Mouse (Mus musculus) layer of hippocampus, postnatal 14 days (tissue): Measurements from ENCODE around the gene March7. TPM values are rescaled to one million over a fixed set of nuclear protein-coding genes. Genes with fewer than 3 reads are reported as not detected.

Experiments used
- DNase-seq, 2 experiments: peaks; one replicate each; pipeline ENCODE4 v3.0.0; 2021 to 2022; ENCODE audit warnings: low spot score in 2 of 2, mixed read lengths in 1 of 2
- total RNA-seq, 2 experiments: library from RNA; stranded (reverse); gene quantifications; 2 replicates each; pipeline ENCODE4 v1.2.3; 2021

March7 gene
- total RNA-seq, 2 experiments from 2014 or later = 60.8 to 78.5 TPM

DNA sequence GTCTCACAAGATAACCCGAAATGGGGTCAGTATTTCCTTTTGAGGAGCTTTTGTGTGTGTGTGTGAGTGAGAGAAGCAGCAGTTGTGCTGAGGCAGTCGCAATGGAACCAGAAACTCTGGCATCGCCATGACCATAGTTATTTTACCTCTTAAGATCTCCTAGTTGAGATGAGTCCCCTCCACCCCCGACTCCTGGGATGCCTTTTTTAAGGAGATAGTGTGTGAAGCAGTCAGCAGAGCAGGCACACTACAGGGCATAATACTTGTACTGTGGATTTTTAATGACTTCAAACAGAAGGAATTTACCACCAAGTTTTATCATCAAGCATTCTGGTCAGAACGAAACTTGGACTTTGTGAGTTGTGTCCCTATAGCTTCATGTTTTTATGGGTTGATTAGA lies 1.1 kb downstream of the March7 start:
- DNase-seq = no peak

- DNase-seq = no peak
Observed at GRCm38 (mm10) chr2:60212488-60212887, 2.8 kb downstream of the March7 start.

DNA sequence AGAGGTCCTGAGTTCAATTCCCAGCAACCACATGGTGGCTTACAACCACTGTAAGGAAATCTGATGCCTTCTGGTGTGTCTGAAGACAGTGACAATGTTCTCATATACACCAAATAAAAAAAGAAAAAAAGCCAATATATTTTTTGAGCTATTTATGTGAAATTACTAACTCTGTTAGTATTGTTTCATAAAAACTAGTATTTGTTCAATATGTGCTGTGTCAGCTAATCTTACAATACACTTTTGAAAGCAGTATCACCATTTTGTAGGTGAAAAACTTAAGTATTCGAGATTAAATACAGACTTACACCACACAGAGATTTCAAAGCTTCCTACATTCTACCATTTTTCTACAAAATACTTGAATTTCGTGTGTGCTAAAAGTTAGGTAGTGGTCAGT lies 5.0 kb downstream of the March7 start:
- no peak for DNase-seq

GRCm38 (mm10) chr2:60216547-60217153 lies 7.0 kb downstream of the March7 start:
- no peak for DNase-seq

GRCm38 (mm10) chr2:60217620-60218019 lies 7.9 kb downstream of the March7 start:
- DNase-seq = no peak

DNA sequence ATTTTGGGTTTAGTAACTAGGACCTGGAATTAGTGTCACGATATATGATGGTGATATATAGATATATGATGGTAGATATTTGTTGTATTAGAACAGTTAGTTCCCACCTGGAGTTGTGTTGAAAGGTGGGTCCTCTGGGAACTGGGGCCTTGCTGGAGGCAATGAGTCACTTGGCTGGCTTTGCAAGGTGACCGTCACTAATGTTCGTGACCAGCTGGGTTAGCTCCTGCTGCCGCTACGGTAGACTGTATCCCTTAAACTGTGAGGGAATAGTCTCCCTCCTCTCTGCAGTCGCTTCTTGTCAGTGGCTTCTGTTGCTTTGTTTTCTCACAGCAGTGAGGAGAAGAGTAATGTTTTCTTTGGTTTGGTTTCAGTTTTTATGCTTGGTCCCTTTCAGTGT lies 11.5 kb downstream of the March7 start:
- DNase-seq = no peak

GRCm38 (mm10) chr2:60221954-60222353 lies 12.3 kb downstream of the March7 start:
- no peak for DNase-seq

- DNase-seq = no peak
Observed at GRCm38 (mm10) chr2:60223489-60223888, 13.8 kb downstream of the March7 start.

DNA sequence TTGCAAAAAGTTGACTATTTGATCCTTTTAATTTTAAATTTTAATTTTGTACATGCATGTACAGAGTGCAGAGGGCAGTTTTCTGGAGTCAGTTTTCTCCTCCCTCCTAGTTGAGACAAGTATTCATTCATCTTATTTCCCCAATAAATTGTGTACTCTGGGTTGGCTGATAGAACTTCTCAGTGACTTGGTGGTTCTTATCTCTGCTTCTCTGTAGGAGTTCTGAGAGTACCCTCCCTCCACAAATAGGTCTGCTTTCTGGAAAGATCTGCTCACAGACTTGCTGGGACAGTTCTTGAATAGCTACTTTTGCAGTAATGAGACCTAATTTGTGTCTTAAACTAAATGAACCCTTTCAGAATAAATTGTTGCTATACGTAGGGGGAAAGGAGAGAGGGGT lies 18.8 kb downstream of the March7 start:
- no peak for DNase-seq

GRCm38 (mm10) chr2:60230361-60230760 lies 20.7 kb downstream of the March7 start:
- no peak for DNase-seq

- no peak for DNase-seq
Observed at GRCm38 (mm10) chr2:60233147-60233546, 23.5 kb downstream of the March7 start.

DNA sequence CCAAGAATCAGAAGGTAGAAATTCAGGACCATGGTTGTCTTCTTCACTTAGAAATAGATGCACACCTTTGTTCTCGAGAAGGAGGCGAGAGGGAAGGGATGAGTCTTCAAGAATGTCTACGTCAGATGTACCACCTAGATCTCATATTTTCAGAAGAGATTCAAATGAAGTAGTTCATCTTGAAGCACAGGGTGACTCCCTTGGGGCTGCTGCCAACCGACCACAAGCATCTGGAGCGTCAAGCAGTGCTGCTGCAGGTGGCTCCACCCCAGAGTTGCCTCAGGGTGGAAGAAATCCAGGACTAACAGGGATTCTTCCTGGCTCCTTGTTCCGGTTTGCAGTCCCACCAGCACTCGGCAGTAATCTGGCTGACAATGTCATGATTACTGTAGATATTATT lies 24.8 kb downstream of the March7 start:
- DNase-seq = no peak

DNA sequence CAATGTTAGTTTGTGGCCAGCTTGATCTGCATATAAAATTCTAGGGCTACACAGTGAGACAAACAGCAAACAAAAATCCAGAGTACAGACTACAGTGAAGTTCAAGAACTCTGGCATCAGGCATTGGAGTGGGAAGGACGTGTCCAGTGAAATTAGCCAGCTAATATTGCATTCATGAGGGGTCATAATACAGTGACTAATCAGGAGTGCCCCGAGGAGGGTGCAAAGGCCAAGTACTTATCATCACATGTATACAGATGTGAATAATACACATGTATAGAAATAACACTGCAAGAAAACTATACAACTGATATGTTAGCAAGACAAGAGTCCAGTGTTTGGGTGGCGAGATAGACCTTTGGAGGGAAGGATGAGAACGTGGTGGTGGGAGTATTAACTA lies 43.1 kb downstream of the March7 start:
- DNase-seq = no peak

DNA sequence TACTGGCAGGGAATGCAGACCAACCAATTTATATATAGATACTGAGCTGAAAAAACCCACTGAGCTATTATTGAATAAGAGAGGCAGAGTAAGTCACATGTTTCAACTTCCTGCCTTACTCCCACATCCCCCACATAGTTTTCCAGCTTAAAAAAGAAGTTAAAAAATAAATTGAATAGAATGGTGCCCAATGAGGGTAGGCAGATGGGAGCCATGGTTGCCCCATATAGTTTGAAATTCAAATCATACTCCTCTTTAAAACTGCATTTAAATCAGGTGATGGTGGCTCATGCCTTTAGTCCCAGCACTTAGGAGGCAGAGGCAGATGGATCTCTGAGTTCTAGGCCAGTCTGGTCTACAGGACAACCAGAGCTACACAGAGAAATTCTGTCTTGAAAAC lies 43.8 kb downstream of the March7 start:
- DNase-seq = no peak

- no peak for DNase-seq
Observed at GRCm38 (mm10) chr2:60256751-60257150, 47.1 kb downstream of the March7 start.

- no peak for DNase-seq
Observed at GRCm38 (mm10) chr2:60259186-60259585, 49.5 kb downstream of the March7 start.

- no peak for DNase-seq
Observed at GRCm38 (mm10) chr2:60260621-60261350, 51.1 kb downstream of the March7 start.

DNA sequence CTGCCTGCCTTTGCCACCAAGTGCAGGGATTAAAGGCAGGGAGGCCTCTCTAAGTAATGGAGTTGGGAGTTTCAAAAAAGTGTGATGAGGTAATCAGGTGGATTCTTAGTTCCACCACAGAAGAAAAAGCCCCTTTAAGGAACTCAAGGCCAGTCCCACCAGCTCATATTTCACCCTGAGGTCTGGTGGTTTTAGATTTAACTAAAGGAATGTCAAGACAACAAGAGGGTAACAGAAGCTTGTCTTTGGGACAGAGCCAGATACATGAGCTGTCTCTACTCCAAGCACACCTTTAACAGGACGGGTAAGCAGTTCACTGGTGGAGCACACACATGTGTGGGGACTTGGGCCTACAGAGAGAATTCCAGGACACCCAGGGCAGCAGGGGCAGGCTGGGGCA lies 57.9 kb downstream of the March7 start:
- no peak for DNase-seq

GRCm38 (mm10) chr2:60269856-60270479 lies 60.3 kb downstream of the March7 start:
- DNase-seq = no peak

GRCm38 (mm10) chr2:60278627-60279026 lies 68.9 kb downstream of the March7 start:
- no peak for DNase-seq

GRCm38 (mm10) chr2:60282625-60283024 lies 72.9 kb downstream of the March7 start:
- no peak for DNase-seq

- DNase-seq = peak; percentile 8 to 13
Observed at GRCm38 (mm10) chr2:60283208-60283750, 73.6 kb downstream of the March7 start.
